In genomic region chr3:127225167-127225798, GRCm38 (mm10) we compare ENCODE assay signal across 8 mouse cellular contexts.
DNase-seq lines count a peak whose midpoint lies in the region; ATAC-seq and TF ChIP-seq lines count a peak whose summit lies in the region.

No protein-coding gene starts in this region.

- DNase-seq in kidney, postnatal 0 days (ENCODE audit: low spot score): no peak
- DNase-seq in kidney, postnatal 25 days: no peak
- peak; percentile 77 to 78 for DNase-seq in cerebellum, adult 2 months
- no peak for DNase-seq in gastrocnemius, postnatal 14 days
- no peak for DNase-seq in heart, postnatal 10 days
- no peak for DNase-seq in layer of hippocampus, adult 9-10 months (ENCODE audit: low spot score)

- H3K27ac ChIP-seq in kidney, postnatal 0 days: no peak overlapping the region
- peak overlapping the region; percentile 93 for H3K27ac ChIP-seq in cerebellum, adult 2 months (ENCODE audit: insufficient read depth, low read length)
- peak overlapping the region; percentile 91 for H3K27ac ChIP-seq in hindbrain, embryonic 13.5 days
- peak overlapping the region; percentile 89 for H3K27ac ChIP-seq in midbrain, embryonic 16.5 days (ENCODE audit: low read length)

- TF ChIP-seq POLR2A in cerebellum, adult 2 months (IDR thresholded peaks at IDR 0.05; ENCODE audit: borderline replicate concordance, insufficient read depth, low read length): peak; percentile 66; the same call in 1 of the 2 replicates

- intact Hi-C loops in gastrocnemius, postnatal 14 days (cut with DNase I; ENCODE audit: low total_unique reads): no loop called here
- intact Hi-C loops in heart, postnatal 10 days (cut with DNase I): no loop called here

- no peaks in the 10 kb centered on the region for H3K9me3 ChIP-seq in kidney, postnatal 0 days (replicated peaks; ENCODE audit: low read length)
- no peaks in the 10 kb centered on the region for H3K9me3 ChIP-seq in hindbrain, embryonic 13.5 days
- H3K9me3 ChIP-seq in midbrain, embryonic 16.5 days (replicated peaks; ENCODE audit: control insufficient read depth, low read length, poor library complexity, severe bottlenecking): no peaks in the 10 kb centered on the region

- H3K9ac ChIP-seq in kidney, postnatal 0 days (ENCODE audit: low read depth, low read length): no peak overlapping the region
- H3K9ac ChIP-seq in hindbrain, embryonic 13.5 days: peak overlapping the region; percentile 80
- H3K9ac ChIP-seq in midbrain, embryonic 16.5 days (ENCODE audit: low read depth, low read length): peak overlapping the region; percentile 64

- H3K4me2 ChIP-seq in kidney, postnatal 0 days (ENCODE audit: low read length): peak overlapping the region; percentile 58
- H3K4me2 ChIP-seq in hindbrain, embryonic 13.5 days: peak overlapping the region; percentile 66
- peak overlapping the region; percentile 74 for H3K4me2 ChIP-seq in midbrain, embryonic 16.5 days (ENCODE audit: low read length)

- no peaks in the 10 kb centered on the region for H3K36me3 ChIP-seq in kidney, postnatal 0 days (ENCODE audit: insufficient read depth, low read length)
- no peaks in the 10 kb centered on the region for H3K36me3 ChIP-seq in hindbrain, embryonic 13.5 days
- H3K36me3 ChIP-seq in midbrain, embryonic 16.5 days (ENCODE audit: control insufficient read depth, insufficient read depth, low read length): no peaks in the 10 kb centered on the region

- H3K4me1 ChIP-seq in kidney, postnatal 0 days (replicated peaks; ENCODE audit: insufficient read depth, low read length): no peaks in the 10 kb centered on the region
- peaks cover 4% of the 10 kb centered on the region; the same call in 1 of the 2 replicates for H3K4me1 ChIP-seq in cerebellum, adult 2 months (ENCODE audit: control insufficient read depth, insufficient read depth, low read length)
- peaks cover 35% of the 10 kb centered on the region for H3K4me1 ChIP-seq in hindbrain, embryonic 13.5 days (replicated peaks)
- peaks cover 18% of the 10 kb centered on the region for H3K4me1 ChIP-seq in midbrain, embryonic 16.5 days (ENCODE audit: control insufficient read depth, insufficient read depth, low read length)

- H3K27me3 ChIP-seq in kidney, postnatal 0 days (ENCODE audit: insufficient read depth, low read length): no peaks in the 10 kb centered on the region
- no peaks in the 10 kb centered on the region for H3K27me3 ChIP-seq in cerebellum, adult 2 months (ENCODE audit: control insufficient read depth, insufficient read depth, low read length)
- no peaks in the 10 kb centered on the region for H3K27me3 ChIP-seq in hindbrain, embryonic 13.5 days
- no peaks in the 10 kb centered on the region for H3K27me3 ChIP-seq in midbrain, embryonic 16.5 days (ENCODE audit: control insufficient read depth, insufficient read depth, low read depth, low read length)

- WGBS in kidney, postnatal 0 days: 13% methylated on average over 16 of the region's 16 CpGs
- WGBS in cerebellum, adult 2 months: 3% methylated on average over 16 of the region's 16 CpGs
- 8% methylated on average over 16 of the region's 16 CpGs for WGBS in hindbrain, embryonic 13.5 days
- WGBS in midbrain, embryonic 16.5 days: 2% methylated on average over 16 of the region's 16 CpGs

- no peak for ATAC-seq in kidney, postnatal 0 days (replicated peaks; ENCODE audit: low FRiP score, low read depth)
- ATAC-seq in hindbrain, embryonic 13.5 days (ENCODE audit: low FRiP score): peak; percentile 74
- ATAC-seq in midbrain, embryonic 16.5 days: peak; percentile 72

- TF ChIP-seq CTCF in kidney, postnatal 0 days (IDR thresholded peaks at IDR 0.05; ENCODE audit: low read depth): no peak
- no peak for TF ChIP-seq CTCF in cerebellum, adult 2 months (IDR thresholded peaks at IDR 0.05; ENCODE audit: borderline replicate concordance, insufficient read depth, low read depth, low read length)

- H3K4me3 ChIP-seq in kidney, postnatal 0 days (replicated peaks; ENCODE audit: low read depth, low read length): 0 out of 2 replicates have a peak overlapping the region, but pooled peaks have one; percentile 12
- H3K4me3 ChIP-seq in cerebellum, adult 2 months (replicated peaks; ENCODE audit: insufficient read depth, low read depth, low read length): peak overlapping the region; percentile 99
- peak overlapping the region; percentile 63 for H3K4me3 ChIP-seq in hindbrain, embryonic 13.5 days
- H3K4me3 ChIP-seq in midbrain, embryonic 16.5 days (ENCODE audit: low read depth, low read length): peak overlapping the region; percentile 56

Comparison
In these comparisons a context has a peak if more than half of its experiments do, and no peak if none do; other contexts are left out.
1. DNase-seq: peak in cerebellum, adult 2 months (2 of 2); none in kidney, postnatal 0 days (single experiment), kidney, postnatal 25 days (0 of 2), gastrocnemius, postnatal 14 days (single experiment), heart, postnatal 10 days (0 of 2) and layer of hippocampus, adult 9-10 months (single experiment).
2. H3K4me3 ChIP-seq: peak in every context shown above with its lines; median percentile 99 in cerebellum, adult 2 months; 63 in hindbrain, embryonic 13.5 days; 56 in midbrain, embryonic 16.5 days; 12 in kidney, postnatal 0 days.
3. Peak in every context shown above with its lines, with median percentiles within 50 percentile points of each other: H3K4me2 ChIP-seq.